Mouse (Mus musculus) ZHBTc4 (cell line): ENCODE results near the gene Mvb12b.

Experiments used
- DNase-seq: peaks from one replicate; pipeline ENCODE4 v3.0.0-alpha.2; 2011; ENCODE audit warnings: low read depth, low spot score

Gene Mvb12b

GRCm38 (mm10) chr2:33886386-33887327 lies 1.1 kb downstream of the Mvb12b start:
- DNase-seq, result peak; percentile 40

GRCm38 (mm10) chr2:33885264-33885651 lies 2.5 kb downstream of the Mvb12b start:
- no peak for DNase-seq

GRCm38 (mm10) chr2:33884623-33885263 lies 3.0 kb downstream of the Mvb12b start:
- no peak for DNase-seq

DNA sequence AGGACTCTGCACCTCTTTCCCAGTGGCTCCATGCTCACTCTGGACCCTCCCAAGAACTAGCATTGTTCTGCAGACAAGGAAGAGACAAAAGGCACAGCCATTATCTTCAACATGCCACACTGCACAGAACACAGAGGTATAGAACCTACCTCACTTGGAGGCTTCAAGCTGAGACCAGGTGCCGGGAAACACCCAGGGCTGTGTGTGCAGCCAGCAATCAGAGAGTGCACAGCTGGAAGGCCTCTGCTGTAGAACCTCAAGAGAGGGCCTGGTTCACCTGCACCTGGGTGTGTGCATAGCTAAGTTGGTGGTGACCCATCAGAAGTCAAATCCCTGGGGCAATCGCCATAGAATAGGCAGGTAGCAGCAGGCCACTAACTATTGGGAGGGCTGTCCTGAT lies 8.5 kb downstream of the Mvb12b start:
- DNase-seq, result peak; percentile 52

- DNase-seq, result no peak
Measured at GRCm38 (mm10) chr2:33878437-33878836, 9.3 kb downstream of the Mvb12b start.

- DNase-seq, result no peak
Measured at GRCm38 (mm10) chr2:33877663-33878360, 9.9 kb downstream of the Mvb12b start.

- DNase-seq, result peak; percentile 88
Measured at GRCm38 (mm10) chr2:33876529-33877290, 11.0 kb downstream of the Mvb12b start.

- no peak for DNase-seq
Measured at GRCm38 (mm10) chr2:33875594-33875993, 12.2 kb downstream of the Mvb12b start.

DNA sequence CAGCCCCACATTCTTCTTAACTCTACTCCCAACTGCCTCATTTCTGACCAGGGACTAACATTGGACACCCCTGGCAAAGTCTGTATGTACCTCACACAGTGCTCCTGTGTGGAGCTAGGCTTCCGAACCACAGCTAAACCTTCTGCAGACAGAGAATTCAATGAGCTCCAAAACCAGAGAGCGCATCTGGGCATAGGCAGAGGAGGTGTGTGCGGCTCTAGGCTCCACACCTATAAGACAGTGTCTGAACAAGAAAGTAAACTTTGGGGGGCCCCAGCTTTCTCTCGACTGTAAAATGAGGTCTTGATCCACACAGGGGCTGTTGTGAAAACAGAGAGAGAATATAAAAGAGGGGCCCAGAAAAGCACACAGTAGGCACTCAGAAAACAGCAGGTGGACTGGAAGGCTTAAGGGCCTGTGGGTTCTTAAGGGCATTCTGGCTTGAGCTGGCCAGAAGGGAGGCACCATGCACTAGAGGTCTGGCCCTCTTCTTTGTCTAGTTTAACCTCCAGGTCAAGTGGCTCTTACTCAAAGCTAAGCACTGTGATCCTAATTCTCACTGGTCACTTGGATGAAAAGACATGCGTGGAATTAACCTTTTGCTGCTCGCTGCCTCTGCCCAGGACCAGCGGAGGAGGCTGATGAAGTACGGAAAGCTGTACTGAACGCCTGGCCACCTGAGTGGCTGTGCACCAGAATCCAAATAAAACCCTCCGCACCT lies 12.7 kb downstream of the Mvb12b start:
- no peak for DNase-seq

DNA sequence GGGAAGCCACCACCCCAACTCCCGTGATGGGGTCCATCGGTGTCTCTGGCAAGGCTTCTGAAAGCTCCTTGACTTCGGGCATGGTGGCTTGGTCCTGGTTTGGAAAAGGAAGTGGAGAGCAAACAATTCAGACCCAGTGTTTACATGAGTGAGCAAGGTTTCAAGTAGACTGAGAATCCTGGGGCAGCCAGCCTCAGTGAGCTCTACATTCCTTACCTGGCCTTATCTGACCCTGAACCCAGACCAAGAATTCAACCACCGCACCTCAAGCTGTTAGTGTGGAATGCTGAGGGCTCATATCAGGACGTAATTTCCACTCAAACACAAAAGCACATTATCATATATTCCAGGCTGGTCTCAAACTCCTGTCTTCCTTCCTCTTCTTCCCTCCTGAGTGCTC lies 13.4 kb downstream of the Mvb12b start:
- DNase-seq, result no peak

GRCm38 (mm10) chr2:33873501-33873900 lies 14.2 kb downstream of the Mvb12b start:
- no peak for DNase-seq

DNA sequence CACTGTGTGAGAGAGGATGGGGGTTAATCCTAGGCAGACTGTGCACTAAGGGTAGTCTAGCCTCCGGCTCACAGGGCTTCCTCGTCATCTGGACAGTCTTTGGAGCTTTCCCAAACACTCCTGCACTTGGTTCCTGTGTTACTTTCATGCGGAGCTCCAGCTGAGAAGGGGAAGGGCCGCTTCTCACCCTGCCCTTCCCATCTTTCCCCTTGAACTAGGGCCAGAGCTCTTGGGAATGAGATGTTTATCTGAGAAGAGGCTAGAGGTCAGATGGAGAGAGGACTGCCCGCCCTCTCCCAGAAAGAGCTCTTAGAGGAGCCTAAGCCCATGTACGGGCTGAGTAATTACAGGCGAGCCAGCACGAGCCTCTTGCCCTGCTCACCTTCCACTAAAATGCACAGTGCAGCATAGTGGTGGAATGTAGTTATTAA lies 14.9 kb downstream of the Mvb12b start:
- DNase-seq, result peak; percentile 59

- DNase-seq, result no peak
Measured at GRCm38 (mm10) chr2:33871181-33871520, 16.6 kb downstream of the Mvb12b start.

- no peak for DNase-seq
Measured at GRCm38 (mm10) chr2:33870369-33871180, 17.2 kb downstream of the Mvb12b start.

GRCm38 (mm10) chr2:33869689-33870343 lies 17.9 kb downstream of the Mvb12b start:
- DNase-seq, result no peak

GRCm38 (mm10) chr2:33868996-33869688 lies 18.6 kb downstream of the Mvb12b start:
- DNase-seq, result no peak

- no peak for DNase-seq
Measured at GRCm38 (mm10) chr2:33868322-33868721, 19.4 kb downstream of the Mvb12b start.

DNA sequence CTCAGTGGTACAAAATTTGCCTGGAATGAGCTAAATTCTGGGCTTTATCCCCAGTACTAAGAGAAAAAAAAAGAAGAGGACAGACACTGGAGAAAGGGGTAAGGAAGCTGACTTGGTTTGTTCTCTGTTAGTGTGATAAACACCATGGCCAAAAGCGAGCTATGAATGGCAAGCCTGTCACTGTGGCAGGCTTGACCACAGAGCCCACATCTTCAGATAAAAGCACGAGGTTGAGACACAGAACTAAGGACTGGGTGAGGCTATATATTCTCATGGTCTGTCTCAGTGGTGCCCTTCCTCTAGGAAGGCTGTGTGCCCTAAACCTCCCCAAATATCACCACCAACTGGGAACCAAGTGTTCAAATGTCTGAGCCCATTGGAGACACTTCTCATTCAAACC lies 31.0 kb downstream of the Mvb12b start:
- DNase-seq, result no peak
